Mouse (Mus musculus) kidney, postnatal 36 days (tissue): ENCODE results near the gene Hist1h3h.
A peak's percentile ranks its signal among the peaks of the same experiment; 100 is the strongest.
"Not testable (repeated sequence)": the region's sequence is repeated elsewhere in the genome, so short reads cannot be mapped to it uniquely, and the experiment has no call there.

Experiments
- DNase-seq, 2 experiments: peaks; one replicate each; pipeline ENCODE4 v3.0.0; 2021 to 2022; ENCODE audit warnings: mixed read lengths in 2 of 2

Gene Hist1h3h

GRCm38 (mm10) chr13:21717397-21718357 is at the start of gene Hist1h3h:
TSS of gene Hist1h3h (plus strand) at chr13:21717659.
- DNase-seq = peak; percentile 74 to 78

- DNase-seq = no peak
Observed at GRCm38 (mm10) chr13:21677305-21677704, 40.2 kb upstream of the Hist1h3h start, which contains the start of gene Olfr1360. TSS of gene Olfr1360 (minus strand) at chr13:21677405.

GRCm38 (mm10) chr13:21697811-21698210 is 19.6 kb upstream of the Hist1h3h start, which contains the start of gene Olfr1359:
TSS of gene Olfr1359 (plus strand) at chr13:21698111.
- DNase-seq = no peak

GRCm38 (mm10) chr13:21706669-21707068 is 10.8 kb upstream of the Hist1h3h start:
- no peak for DNase-seq

- peak; percentile 87 to 93 for DNase-seq
Observed at GRCm38 (mm10) chr13:21710031-21710711, 7.3 kb upstream of the Hist1h3h start.

GRCm38 (mm10) chr13:21710821-21711525 is 6.5 kb upstream of the Hist1h3h start:
- peak; percentile 68 to 81 for DNase-seq

- DNase-seq = no peak
Observed at GRCm38 (mm10) chr13:21711698-21712097, 5.8 kb upstream of the Hist1h3h start.

- DNase-seq = peak; percentile 62 to 75
Observed at GRCm38 (mm10) chr13:21714725-21715124, 2.7 kb upstream of the Hist1h3h start.

GRCm38 (mm10) chr13:21715131-21715863 is 2.2 kb upstream of the Hist1h3h start:
- DNase-seq = no peak

- DNase-seq = peak; percentile 60 to 87
Observed at GRCm38 (mm10) chr13:21715864-21716539, 1.5 kb upstream of the Hist1h3h start, which contains the start of the genes Hist1h2bl and Hist1h2ai. TSS of gene Hist1h2bl (minus strand) at chr13:21716143. TSS of gene Hist1h2ai (plus strand) at chr13:21716422.

GRCm38 (mm10) chr13:21716540-21717391 is 693 bp upstream of the Hist1h3h start:
- DNase-seq = not testable (repeated sequence)

- no peak for DNase-seq
Observed at GRCm38 (mm10) chr13:21718381-21719080, 1.1 kb downstream of the Hist1h3h start.

- not testable (repeated sequence) for DNase-seq
Observed at GRCm38 (mm10) chr13:21721107-21721756, 3.8 kb downstream of the Hist1h3h start.

- peak; percentile 37 to 76 for DNase-seq
Observed at GRCm38 (mm10) chr13:21721757-21722372, 4.4 kb downstream of the Hist1h3h start, which contains the start of gene Hist1h2bm. TSS of gene Hist1h2bm (plus strand) at chr13:21722044.

- DNase-seq = no peak
Observed at GRCm38 (mm10) chr13:21722373-21722925, 5.0 kb downstream of the Hist1h3h start.

GRCm38 (mm10) chr13:21722993-21723836 is 5.8 kb downstream of the Hist1h3h start:
- no peak for DNase-seq

GRCm38 (mm10) chr13:21727948-21728572 is 10.6 kb downstream of the Hist1h3h start:
- no peak for DNase-seq
